Comparison of ENCODE assay signal across 13 mouse cellular contexts in the genomic region with DNA sequence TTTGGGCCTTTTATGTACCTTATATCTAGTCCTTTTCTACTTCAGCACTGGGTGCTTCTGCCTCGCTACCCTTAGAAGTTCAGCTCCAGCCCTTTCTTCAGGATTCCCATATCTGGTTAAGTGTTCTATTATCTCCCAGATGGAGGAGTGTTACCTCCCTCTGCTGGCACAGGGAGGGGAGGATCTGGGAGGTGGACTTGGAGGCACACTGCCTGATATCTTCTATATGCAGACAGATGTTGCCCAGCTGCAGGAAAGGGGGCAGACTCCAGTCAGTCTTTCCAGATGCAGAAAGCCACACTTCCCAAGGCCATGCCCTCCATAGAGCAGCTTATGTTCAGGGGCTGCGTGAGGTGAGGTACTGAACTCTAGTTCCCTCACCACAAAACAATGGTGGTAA.
DNase-seq lines count a peak whose midpoint lies in the region; ATAC-seq and TF ChIP-seq lines count a peak whose summit lies in the region.
"Had no signal": no experiment of that assay in that cellular context is flagged by ENCODE, and none has a peak within 500 bp of the region (broad histone marks: within the 10 kb centered on the region; RNA-seq: fewer than 3 reads in every experiment).

No protein-coding gene starts in this region.

- H3K4me1 ChIP-seq in heart, embryonic 10.5 days, result peaks cover 9% of the 10 kb centered on the region; the same call in 1 of the 2 replicates
- no peaks in the 10 kb centered on the region for H3K4me1 ChIP-seq in liver, postnatal 0 days (ENCODE audit: insufficient read depth)
- H3K4me1 ChIP-seq: forebrain, embryonic 12.5 days; neural tube, embryonic 12.5 days had no signal

- H3K27ac ChIP-seq in heart, embryonic 10.5 days, result no peak overlapping the region
- no peak overlapping the region for H3K27ac ChIP-seq in liver, postnatal 0 days (ENCODE audit: low read depth)
- H3K27ac ChIP-seq: forebrain, embryonic 12.5 days; limb, embryonic 12.5 days; neural tube, embryonic 12.5 days had no signal

- TF ChIP-seq EP300 in liver, postnatal 0 days (IDR thresholded peaks at IDR 0.05; ENCODE audit: low read depth), result no peak

- H3K27me3 ChIP-seq in heart, embryonic 10.5 days (ENCODE audit: insufficient read depth, poor library complexity, severe bottlenecking), result no peaks in the 10 kb centered on the region
- no peaks in the 10 kb centered on the region for H3K27me3 ChIP-seq in liver, postnatal 0 days (ENCODE audit: insufficient read depth, low read length)
- H3K27me3 ChIP-seq: forebrain, embryonic 12.5 days; limb, embryonic 12.5 days; neural tube, embryonic 12.5 days had no signal

- DNase-seq in heart, embryonic 10.5 days (ENCODE audit: low spot score), result peak; percentile 75
- DNase-seq in heart, postnatal 25 days (ENCODE audit: low spot score), result no peak
- DNase-seq in liver, postnatal 0 days, result no peak
- DNase-seq in liver, result no peak
- peak; percentile 17 for DNase-seq in embryo, embryonic 10.5 days (ENCODE audit: low spot score)
- DNase-seq in lung, postnatal 10 days, result peak; percentile 45
- no peak for DNase-seq in thymus, postnatal 0 days (ENCODE audit: low spot score)
- DNase-seq: cerebellum, postnatal 14 days; spleen, adult 18-20 months; thymus, postnatal 14 days had no signal

- TF ChIP-seq CTCF in liver, postnatal 0 days (IDR thresholded peaks at IDR 0.05; ENCODE audit: low read depth), result peak; percentile 48

- no peaks in the 10 kb centered on the region for H3K36me3 ChIP-seq in heart, embryonic 10.5 days
- no peaks in the 10 kb centered on the region for H3K36me3 ChIP-seq in liver, postnatal 0 days (replicated peaks; ENCODE audit: insufficient read depth, low read length)
- H3K36me3 ChIP-seq: forebrain, embryonic 12.5 days; limb, embryonic 12.5 days; neural tube, embryonic 12.5 days had no signal

- ATAC-seq in liver, postnatal 0 days, result no peak

- intact Hi-C loops in heart, postnatal 25 days (cut with DNase I), result no loop called here

- 52% methylated on average over 2 of the region's 2 CpGs for whole genome bisulfite sequencing in heart, embryonic 10.5 days
- WGBS in liver, postnatal 0 days (ENCODE audit: insufficient replicate concordance), result 58% methylated on average over 2 of the region's 2 CpGs

- H3K9ac ChIP-seq in liver, postnatal 0 days (replicated peaks), result no peak overlapping the region
- H3K9ac ChIP-seq: forebrain, embryonic 12.5 days; limb, embryonic 12.5 days; neural tube, embryonic 12.5 days had no signal

- H3K4me2 ChIP-seq in liver, postnatal 0 days (ENCODE audit: low read depth, low read length), result no peak overlapping the region
- H3K4me2 ChIP-seq: forebrain, embryonic 12.5 days; limb, embryonic 12.5 days; neural tube, embryonic 12.5 days had no signal

- no peaks in the 10 kb centered on the region for H3K9me3 ChIP-seq in heart, embryonic 10.5 days
- no peaks in the 10 kb centered on the region for H3K9me3 ChIP-seq in liver, postnatal 0 days (ENCODE audit: low read length)
- H3K9me3 ChIP-seq: forebrain, embryonic 12.5 days; limb, embryonic 12.5 days; neural tube, embryonic 12.5 days had no signal

- no peak overlapping the region for H3K4me3 ChIP-seq in heart, embryonic 10.5 days
- H3K4me3 ChIP-seq in liver, postnatal 0 days (ENCODE audit: low read depth, low read length), result no peak overlapping the region
- H3K4me3 ChIP-seq: forebrain, embryonic 12.5 days; limb, embryonic 12.5 days; neural tube, embryonic 12.5 days had no signal

Comparison
In these comparisons a context has a peak if more than half of its experiments do, and no peak if none do; other contexts are left out.
1. DNase-seq: peak in heart, embryonic 10.5 days (single experiment), embryo, embryonic 10.5 days (single experiment) and lung, postnatal 10 days (single experiment); none in heart, postnatal 25 days (single experiment), liver, postnatal 0 days (single experiment), liver (single experiment) and thymus, postnatal 0 days (single experiment).